Mouse (Mus musculus) CD4-positive, CD25-positive, alpha-beta regulatory T cell, adult 2 months (primary cell): ENCODE data around the gene Lmbr1l.

ENCODE experiments used
- DNase-seq: peaks from one replicate; pipeline ENCODE4 v3.0.0-alpha.2; 2012; ENCODE audit warnings: low read depth, low spot score

The Lmbr1l gene

DNA sequence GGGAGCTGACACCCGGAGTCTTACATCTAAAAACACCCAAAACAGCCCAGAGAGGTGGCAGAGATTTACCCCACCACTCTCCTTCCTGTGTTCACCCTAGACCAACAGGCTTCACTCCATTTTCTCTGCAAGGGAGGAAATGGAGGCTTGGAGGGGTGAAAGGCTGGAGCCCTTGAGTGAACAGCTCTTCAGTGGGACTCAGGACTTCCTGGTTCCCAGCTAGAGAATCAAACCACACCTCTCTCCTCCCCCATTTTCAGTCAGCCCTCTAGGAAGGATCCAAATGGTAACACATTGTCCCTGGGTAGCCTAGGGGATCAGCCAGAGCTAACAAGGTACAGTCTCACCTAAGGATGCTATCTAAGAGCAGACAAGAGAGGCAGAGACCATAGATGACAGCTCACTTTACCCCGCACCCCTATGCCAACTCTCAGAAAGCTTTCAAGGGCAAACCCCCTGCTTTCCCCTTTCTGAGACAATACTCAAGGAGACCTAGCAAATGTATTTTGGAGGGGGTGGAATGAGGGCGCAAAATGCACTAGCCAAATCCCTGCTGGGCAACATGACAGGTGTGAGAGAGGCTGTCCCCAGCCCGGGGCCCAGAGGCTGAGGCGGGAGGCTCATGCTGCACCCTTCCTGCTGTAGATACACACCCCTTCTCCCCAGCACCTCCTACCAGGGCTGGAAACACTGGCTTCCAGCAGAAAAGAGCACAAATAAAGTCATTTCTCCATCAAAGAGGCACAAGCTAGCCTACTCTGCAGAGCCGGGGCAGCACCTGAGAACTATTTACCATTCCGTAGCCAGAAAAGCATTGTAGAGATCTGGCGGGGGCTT, 48.5 kb downstream of the Lmbr1l start:
- peak; percentile 44 for DNase-seq

DNA sequence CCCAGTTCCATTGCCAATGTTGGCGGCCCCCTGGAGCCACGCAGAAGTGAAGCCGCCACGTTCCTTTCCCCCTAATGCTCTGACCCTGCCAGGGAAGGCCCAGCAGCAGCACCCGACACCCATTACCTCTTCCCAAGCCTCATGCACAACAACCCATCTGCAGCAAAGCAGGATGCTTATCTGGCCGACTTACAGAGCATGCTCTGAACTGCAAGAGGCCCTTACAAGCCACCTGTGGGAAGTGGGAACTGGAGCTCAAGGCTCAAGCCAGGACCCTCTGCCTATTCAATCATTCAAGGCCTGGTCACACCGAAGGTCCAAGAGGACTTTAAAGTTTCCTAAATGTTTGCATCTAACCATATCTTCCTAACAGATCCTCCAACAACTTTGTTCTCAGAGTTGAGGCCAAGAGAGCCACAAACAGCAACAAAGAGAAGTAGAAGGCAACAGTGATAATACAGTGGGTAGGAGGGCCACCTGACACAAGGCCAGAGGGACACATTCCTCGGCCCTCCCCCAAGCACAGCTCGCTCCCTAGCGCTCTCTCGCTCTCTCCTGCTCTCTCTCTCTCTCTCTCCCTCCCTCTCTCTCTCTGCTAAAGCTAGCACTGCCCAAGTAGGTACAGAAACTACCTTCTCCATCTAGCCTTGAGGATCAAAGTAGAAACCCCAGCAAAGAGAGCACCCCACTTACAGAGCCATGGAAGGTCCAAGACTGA, 49.5 kb downstream of the Lmbr1l start:
- no peak for DNase-seq

DNA sequence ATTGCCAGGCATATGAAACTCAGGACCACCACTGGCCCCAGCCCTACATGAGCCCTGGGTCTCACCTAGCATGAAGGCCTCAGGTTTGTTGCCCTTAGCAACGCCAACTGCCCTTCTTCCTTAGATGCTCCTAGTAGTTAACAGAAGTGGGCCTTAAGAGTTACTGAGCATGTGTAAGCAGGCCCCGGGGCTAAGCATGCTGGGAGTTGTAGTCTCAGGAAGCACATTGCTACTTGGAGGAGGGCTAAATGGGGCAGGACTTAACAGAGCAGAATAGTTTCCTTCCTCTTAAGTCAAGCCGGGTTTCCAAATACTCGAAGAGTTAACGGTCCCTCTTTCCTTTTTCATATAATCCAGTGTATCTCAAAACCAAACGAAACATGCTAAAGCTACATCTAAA, 50.7 kb downstream of the Lmbr1l start:
- peak; percentile 82 for DNase-seq

DNA sequence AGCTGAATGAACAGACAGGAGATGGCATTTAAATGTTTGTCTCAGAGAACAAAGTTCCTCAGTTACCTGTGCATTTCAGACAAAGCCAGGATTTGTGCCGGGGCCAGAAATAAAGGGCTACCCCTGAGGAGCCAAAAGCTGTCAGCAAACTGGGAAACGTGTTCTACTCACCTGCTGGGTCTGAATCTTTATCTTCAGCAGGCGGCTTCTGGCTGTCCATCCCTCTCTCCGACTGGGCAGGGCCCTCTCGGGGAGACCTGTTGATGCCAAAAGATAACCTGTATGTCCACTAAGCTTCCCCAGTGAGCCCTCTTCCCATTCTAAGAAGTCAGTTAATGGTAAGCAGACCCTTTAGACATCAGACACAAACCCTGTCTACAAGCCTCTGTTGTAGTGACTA, 51.5 kb downstream of the Lmbr1l start:
- no peak for DNase-seq

DNA sequence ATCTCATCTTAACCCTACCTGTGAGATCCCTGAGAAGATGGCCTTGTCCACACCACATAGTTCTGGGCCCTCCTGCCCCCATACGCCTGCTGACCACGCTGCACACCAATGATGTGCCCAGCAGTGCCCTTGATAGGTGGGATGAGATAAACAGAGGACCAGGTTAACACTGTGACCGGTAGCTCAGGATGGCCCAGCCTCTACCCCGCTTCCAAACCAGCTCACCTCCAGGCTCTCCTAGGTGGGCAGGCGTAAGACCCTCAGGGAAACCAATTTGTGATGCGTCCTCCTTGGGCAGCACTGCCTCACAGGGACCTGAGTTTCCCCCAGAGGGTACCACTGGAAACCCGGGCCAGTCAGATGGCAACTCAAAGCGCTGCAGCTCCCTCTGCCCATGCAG, 52.3 kb downstream of the Lmbr1l start:
- DNase-seq: no peak

DNA sequence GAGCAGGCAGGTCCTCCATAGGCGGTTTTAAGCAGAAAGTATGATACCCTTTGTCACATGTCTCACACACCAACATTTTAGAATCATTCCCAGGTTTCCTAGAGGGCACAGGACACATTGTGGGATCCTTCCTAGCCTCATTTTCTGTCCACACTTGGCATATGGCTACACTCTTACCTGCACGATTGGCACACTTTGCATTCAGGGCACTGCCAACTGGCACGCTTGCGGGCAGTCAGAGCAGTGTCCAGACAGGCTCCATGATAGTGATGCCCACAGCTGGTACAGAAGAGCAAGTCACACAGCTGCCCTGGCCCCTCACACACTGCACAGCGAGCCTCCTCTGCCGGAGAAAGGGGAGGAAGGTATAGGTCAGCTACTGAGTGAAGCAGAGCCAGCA, 53.1 kb downstream of the Lmbr1l start:
- no peak for DNase-seq

DNA sequence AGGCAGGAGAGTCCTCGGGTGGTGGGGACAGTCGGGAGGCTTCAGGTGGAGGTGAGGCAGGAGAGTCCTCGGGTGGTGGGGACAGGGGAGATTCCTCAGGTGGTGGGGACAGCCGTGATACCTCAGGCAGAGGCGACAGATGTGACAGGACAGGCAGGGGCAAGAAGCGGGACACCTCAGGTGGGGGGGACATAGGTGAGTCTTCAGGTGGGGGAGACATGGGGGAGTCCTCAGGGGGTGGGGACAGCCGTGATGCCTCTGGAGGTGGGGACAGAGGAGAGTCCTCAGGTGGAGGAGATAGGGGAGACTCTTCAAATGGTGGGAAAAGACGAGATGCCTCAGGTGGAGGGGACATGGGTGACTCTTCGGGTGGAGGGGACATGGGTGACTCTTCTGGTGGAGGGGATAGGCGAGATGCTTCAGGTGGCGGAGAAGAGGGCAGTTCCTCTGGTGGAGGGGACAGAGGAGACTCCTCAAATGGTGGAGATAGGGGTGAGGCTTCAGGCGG, 54.5 kb downstream of the Lmbr1l start:
- no peak for DNase-seq

DNA sequence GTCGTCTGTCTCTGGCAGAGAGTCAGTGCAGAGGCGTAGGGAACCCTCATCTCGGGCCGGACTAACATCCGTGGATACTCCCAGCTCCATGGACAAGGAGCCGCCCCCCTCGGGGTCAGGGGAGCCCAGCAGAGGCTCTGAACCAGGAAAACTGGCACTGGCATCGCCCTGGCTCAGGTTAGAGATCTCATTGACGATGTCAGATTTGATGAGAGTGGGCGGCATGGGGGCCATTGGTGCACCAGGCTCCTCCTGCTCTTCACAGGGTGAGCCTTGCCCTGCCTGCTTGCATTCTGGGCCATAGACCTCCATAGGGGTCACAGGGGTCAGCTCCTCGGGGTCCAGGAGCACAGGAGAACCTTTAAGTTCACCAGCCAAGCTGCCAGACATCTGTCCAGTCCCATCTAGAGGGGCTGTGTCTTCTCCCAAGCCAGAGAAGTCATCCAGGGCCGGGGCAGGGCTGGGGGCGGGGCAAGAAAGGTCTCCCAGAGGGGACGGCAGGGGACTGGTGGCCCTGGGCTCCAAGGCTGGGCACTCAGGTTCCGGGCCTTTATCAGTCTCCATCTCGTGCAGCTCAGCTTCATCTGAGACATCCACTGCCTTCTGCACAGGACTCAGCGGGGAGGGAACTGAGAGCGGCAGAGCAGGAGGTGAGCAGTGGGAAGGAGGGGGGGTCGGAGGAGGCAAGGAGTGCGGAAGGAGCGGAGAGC, 56.2 kb downstream of the Lmbr1l start:
- no peak for DNase-seq

DNA sequence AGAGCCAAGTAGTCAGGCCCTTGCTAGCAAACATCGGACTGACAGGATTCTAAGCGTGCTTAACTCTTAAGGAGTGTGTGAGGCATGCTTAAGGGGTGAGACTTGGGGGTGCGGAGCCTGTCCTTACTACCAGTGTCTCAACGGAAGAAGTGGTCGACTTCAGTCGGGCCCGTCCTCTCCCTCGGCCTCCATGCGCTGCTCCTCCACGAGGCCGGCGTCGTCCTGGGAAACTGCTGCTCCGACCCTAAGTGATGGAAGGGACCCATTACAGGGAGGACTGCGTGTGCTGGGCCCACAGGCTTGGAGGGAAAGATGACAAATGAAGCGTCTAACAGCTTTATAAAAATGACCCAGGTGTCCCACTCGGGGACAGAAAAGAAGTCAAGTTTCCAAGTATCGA, 57.1 kb downstream of the Lmbr1l start:
- no peak for DNase-seq

DNA sequence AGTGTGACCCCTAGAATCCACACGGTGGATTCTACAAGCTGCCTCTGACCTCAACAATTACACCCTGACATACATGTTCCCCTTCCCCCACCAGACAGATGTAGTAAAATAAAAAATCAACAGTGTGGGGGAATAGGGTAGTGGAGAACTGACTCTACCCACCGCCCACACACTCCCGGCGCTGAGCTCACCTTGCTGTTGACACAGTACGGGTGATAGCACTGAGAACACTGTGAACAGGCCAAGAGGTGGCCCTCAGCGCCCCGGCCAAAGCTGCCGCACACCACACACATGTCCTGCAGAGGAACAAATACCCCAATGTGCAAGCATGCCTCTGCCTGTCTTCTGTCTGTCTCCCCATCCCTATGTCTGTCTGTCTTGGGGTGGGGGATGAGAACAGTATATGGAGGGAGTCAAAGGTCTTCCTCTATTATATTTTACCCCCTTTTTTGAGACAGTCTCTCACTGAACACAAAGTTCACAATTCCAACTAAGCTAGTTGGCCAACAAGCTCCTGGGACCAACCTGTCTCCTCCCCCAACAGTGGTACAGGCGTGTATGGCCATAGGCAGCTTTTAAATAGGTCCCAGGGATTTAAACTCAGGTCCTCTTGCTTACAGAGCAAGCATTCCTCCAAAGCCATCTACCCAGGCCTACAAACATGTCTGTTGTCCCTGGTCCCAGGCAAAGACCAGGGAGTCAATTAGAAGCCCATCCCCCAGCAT, 58.5 kb downstream of the Lmbr1l start:
- DNase-seq: no peak

DNA sequence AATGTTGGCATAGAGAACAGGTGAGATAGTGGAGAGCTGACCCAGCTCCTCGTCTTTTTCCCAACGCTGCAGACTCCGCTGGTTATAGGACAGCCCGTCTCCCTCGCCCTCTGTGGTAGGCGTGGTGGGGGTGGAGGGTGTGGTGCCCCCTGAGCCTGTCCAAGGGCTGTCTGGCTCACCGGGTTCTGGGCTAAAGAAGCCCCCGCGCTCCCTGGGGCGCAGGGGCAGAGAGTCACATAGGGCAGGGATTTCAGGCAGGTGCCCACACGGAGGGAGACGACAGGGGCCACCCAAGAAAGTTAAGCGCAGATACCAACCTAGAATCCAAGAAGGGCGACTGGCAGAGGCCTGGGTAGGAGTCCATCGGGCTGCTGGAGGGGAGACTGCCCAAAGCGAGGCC, 63.8 kb downstream of the Lmbr1l start:
- DNase-seq: no peak
